ENCODE assay signal across 8 mouse cellular contexts in the genomic region with DNA sequence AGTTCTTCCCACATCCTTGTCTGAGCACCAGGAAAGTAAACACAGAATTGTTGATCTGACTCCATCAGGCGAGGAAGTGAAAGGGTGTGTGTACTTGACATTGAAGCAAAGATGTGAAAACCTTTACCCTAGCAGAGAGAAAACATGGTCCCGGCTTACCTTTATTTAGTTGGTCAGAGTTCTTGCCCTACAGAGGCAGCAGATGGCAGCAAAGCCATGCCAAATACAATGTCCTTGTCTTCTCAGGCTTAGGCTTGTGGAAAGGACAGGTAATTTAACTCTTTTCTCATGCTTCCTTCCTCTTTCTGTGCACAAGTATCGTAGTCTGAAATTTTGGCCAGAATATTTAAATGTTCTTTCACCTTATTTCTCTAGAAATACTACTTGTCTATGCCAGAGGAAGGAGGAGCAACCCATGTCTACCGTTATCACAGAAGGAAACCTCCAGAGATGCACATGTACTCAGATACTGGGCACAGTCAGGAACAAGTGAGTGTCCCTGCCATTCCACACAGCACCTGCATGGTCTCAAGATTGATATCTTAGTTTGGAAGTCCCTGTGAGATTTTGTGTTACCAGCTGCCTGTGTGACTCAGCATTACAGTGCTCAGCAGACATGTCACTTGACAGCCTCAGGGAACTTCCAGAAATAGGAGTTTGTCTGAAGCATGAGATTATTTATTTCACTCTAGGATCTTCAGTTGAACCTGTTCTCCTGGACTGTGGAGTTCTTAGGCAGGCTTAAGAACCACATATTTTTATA. TPM values are rescaled to one million over a fixed set of nuclear protein-coding genes. Genes with fewer than 3 reads are reported as not detected.
DNase-seq lines count a peak whose midpoint lies in the region; ATAC-seq and TF ChIP-seq lines count a peak whose summit lies in the region.

No protein-coding gene starts in this region.

- TF ChIP-seq CTCF in kidney, adult 2 months (conservative IDR thresholded peaks at IDR 0.05; ENCODE audit: insufficient read depth, insufficient read length, low read depth, low read length): peak; percentile 76
- peak; percentile 29 for TF ChIP-seq CTCF in E14TG2a.4 (conservative IDR thresholded peaks at IDR 0.05; ENCODE audit: low read length)

- H3K4me1 ChIP-seq in kidney, adult 2 months (ENCODE audit: control insufficient read depth, insufficient read depth, low read length): peaks cover 9% of the 10 kb centered on the region; the same call in 1 of the 2 replicates
- peaks cover 36% of the 10 kb centered on the region for H3K4me1 ChIP-seq in kidney, embryonic 15.5 days
- H3K4me1 ChIP-seq in E14TG2a.4 (replicated peaks; ENCODE audit: low read depth, low read length): peaks cover 33% of the 10 kb centered on the region
- H3K4me1 ChIP-seq in forebrain, embryonic 15.5 days: peaks cover 8% of the 10 kb centered on the region; the same call in 1 of the 2 replicates

- no peaks in the 10 kb centered on the region for H3K27me3 ChIP-seq in kidney, adult 2 months (replicated peaks; ENCODE audit: control insufficient read depth, insufficient read depth, low read length)
- H3K27me3 ChIP-seq in kidney, embryonic 15.5 days: no peaks in the 10 kb centered on the region
- H3K27me3 ChIP-seq in E14TG2a.4 (ENCODE audit: insufficient read depth, low read length): no peaks in the 10 kb centered on the region
- H3K27me3 ChIP-seq in forebrain, embryonic 15.5 days: no peaks in the 10 kb centered on the region

- intact Hi-C loops in left cerebral cortex, postnatal 4 days (cut with DNase I): no loop called here

- H3K27ac ChIP-seq in kidney, adult 2 months (ENCODE audit: insufficient read depth, low read depth, low read length): peak overlapping the region; percentile 49; the same call in 1 of the 2 replicates
- H3K27ac ChIP-seq in kidney, embryonic 15.5 days: no peak overlapping the region
- H3K27ac ChIP-seq in forebrain, embryonic 15.5 days (replicated peaks): no peak overlapping the region

- no peak overlapping the region for H3K4me3 ChIP-seq in kidney, adult 2 months (ENCODE audit: insufficient read depth, low read depth, low read length)
- no peak overlapping the region for H3K4me3 ChIP-seq in kidney, embryonic 15.5 days (replicated peaks)
- H3K4me3 ChIP-seq in E14TG2a.4 (replicated peaks; ENCODE audit: low read length): no peak overlapping the region
- no peak overlapping the region for H3K4me3 ChIP-seq in forebrain, embryonic 15.5 days

- H3K4me2 ChIP-seq in kidney, embryonic 15.5 days: no peak overlapping the region
- H3K4me2 ChIP-seq in forebrain, embryonic 15.5 days (replicated peaks): no peak overlapping the region

- no peak overlapping the region for H3K9ac ChIP-seq in kidney, embryonic 15.5 days
- no peak overlapping the region for H3K9ac ChIP-seq in forebrain, embryonic 15.5 days (replicated peaks)

- H3K36me3 ChIP-seq in kidney, adult 2 months (ENCODE audit: control insufficient read depth, insufficient read depth, low read length): no peaks in the 10 kb centered on the region; the same call in 1 of the 2 replicates
- H3K36me3 ChIP-seq in kidney, embryonic 15.5 days: peaks cover 22% of the 10 kb centered on the region
- peaks cover 69% of the 10 kb centered on the region for H3K36me3 ChIP-seq in E14TG2a.4 (ENCODE audit: insufficient read depth, low read length)
- peaks cover 12% of the 10 kb centered on the region; the same call in 1 of the 2 replicates for H3K36me3 ChIP-seq in forebrain, embryonic 15.5 days

- DNase-seq in kidney, adult 2 months: peak; percentile 74
- peak; percentile 27 for DNase-seq in c-Kit-negative CD71-positive TER-119-positive erythroid progenitor cells, embryonic 14.5 days (ENCODE audit: low read depth, low spot score)
- peak; percentile 49 for DNase-seq in left cerebral cortex, postnatal 4 days
- DNase-seq in retina, embryonic 14.5 days (ENCODE audit: low spot score): peak; percentile 75

- WGBS in kidney, adult 2 months: 30% methylated on average over 4 of the region's 4 CpGs
- WGBS in kidney, embryonic 15.5 days: 42% methylated on average over 4 of the region's 4 CpGs
- 62% methylated on average over 4 of the region's 4 CpGs for WGBS in forebrain, embryonic 15.5 days

- TF ChIP-seq POLR2A in kidney, adult 2 months (IDR thresholded peaks at IDR 0.05; ENCODE audit: low read depth, low read length): no peak

- no peaks in the 10 kb centered on the region for H3K9me3 ChIP-seq in kidney, embryonic 15.5 days (replicated peaks)
- H3K9me3 ChIP-seq in E14TG2a.4 (ENCODE audit: low read length): no peaks in the 10 kb centered on the region
- H3K9me3 ChIP-seq in forebrain, embryonic 15.5 days: no peaks in the 10 kb centered on the region

- ATAC-seq in kidney, embryonic 15.5 days (replicated peaks; ENCODE audit: low FRiP score): no peak
- 0 out of 2 replicates have a peak, but pooled peaks have one; percentile 52 for ATAC-seq in erythroid progenitor cell, adult 5-6 weeks (replicated peaks; ENCODE audit: low FRiP score, poor library complexity, severe bottlenecking)
- no peak for ATAC-seq in forebrain, embryonic 15.5 days (replicated peaks)

RNA-seq across cellular contexts. Expression of gene Akip1, which starts 3.7 kb away (rescaled TPM):
- polyA plus RNA-seq in kidney, adult 2 months (2012; rRNA removed): 24.7 and 29.8 TPM in 2 replicates
- polyA plus RNA-seq in kidney, embryonic 15.5 days (2015; fragmentation: Nextera tagmentation; extraction: Ambion mirVana): 27.2 and 31.3 TPM in 2 replicates
- total RNA-seq in erythroid progenitor cell, adult 5-6 weeks (2015; ENCODE audit: low replicate concordance): 36.8 and 57.0 TPM in 2 replicates
- total RNA-seq in erythroid progenitor cell, adult 5-6 weeks (2017; ENCODE audit: low replicate concordance): 21.6 and 23.0 TPM in 2 replicates
- total RNA-seq in left cerebral cortex, postnatal 4 days (2021): 10 to 100 TPM in 1 of 2 experiments, 1 to 10 TPM in 1; 7.3 to 10.5 TPM
- 18.1 and 18.9 TPM in 2 replicates for polyA plus RNA-seq in forebrain, embryonic 15.5 days (2015; fragmentation: Nextera tagmentation; extraction: Ambion mirVana)

RNA-seq across cellular contexts. Expression of gene St5, which starts 3.8 kb away (rescaled TPM):
- 39.5 and 47.6 TPM in 2 replicates for polyA plus RNA-seq in kidney, adult 2 months (2012; rRNA removed)
- 34.5 and 35.4 TPM in 2 replicates for polyA plus RNA-seq in kidney, embryonic 15.5 days (2015; fragmentation: Nextera tagmentation; extraction: Ambion mirVana)
- total RNA-seq in erythroid progenitor cell, adult 5-6 weeks (2015; ENCODE audit: low replicate concordance): 143 and 246 TPM in 2 replicates
- total RNA-seq in erythroid progenitor cell, adult 5-6 weeks (2017; ENCODE audit: low replicate concordance): 82.6 and 96.9 TPM in 2 replicates
- 10 to 100 TPM; 20.7 to 21.5 TPM for total RNA-seq in left cerebral cortex, postnatal 4 days (2021)
- 11.4 and 13.1 TPM in 2 replicates for polyA plus RNA-seq in forebrain, embryonic 15.5 days (2015; fragmentation: Nextera tagmentation; extraction: Ambion mirVana)

RNA-seq across cellular contexts. Expression of gene BC051019, which starts 16.4 kb away (rescaled TPM):
- polyA plus RNA-seq in kidney, adult 2 months (2012; rRNA removed): 0.08 TPM in 1 of 2 replicates, not detected in the other
- 0.19 TPM in 1 of 2 replicates, not detected in the other for polyA plus RNA-seq in kidney, embryonic 15.5 days (2015; fragmentation: Nextera tagmentation; extraction: Ambion mirVana)
- not detected in 2 replicates for total RNA-seq in erythroid progenitor cell, adult 5-6 weeks (2015; ENCODE audit: low replicate concordance)
- not detected in 2 replicates for total RNA-seq in erythroid progenitor cell, adult 5-6 weeks (2017; ENCODE audit: low replicate concordance)
- under 1 TPM in 1 of 2 experiments, not detected in 1; 0.22 TPM for total RNA-seq in left cerebral cortex, postnatal 4 days (2021)
- 0.22 and 0.88 TPM in 2 replicates for polyA plus RNA-seq in forebrain, embryonic 15.5 days (2015; fragmentation: Nextera tagmentation; extraction: Ambion mirVana)

RNA-seq across cellular contexts. Expression of gene Ascl3, which starts 24.3 kb away (rescaled TPM):
- 0.92 and 1.6 TPM in 2 replicates for polyA plus RNA-seq in kidney, adult 2 months (2012; rRNA removed)
- 0.24 TPM in 1 of 2 replicates, not detected in the other for polyA plus RNA-seq in kidney, embryonic 15.5 days (2015; fragmentation: Nextera tagmentation; extraction: Ambion mirVana)
- not detected in 2 replicates for total RNA-seq in erythroid progenitor cell, adult 5-6 weeks (2015; ENCODE audit: low replicate concordance)
- total RNA-seq in erythroid progenitor cell, adult 5-6 weeks (2017; ENCODE audit: low replicate concordance): not detected in 2 replicates
- total RNA-seq in left cerebral cortex, postnatal 4 days (2021): not detected
- polyA plus RNA-seq in forebrain, embryonic 15.5 days (2015; fragmentation: Nextera tagmentation; extraction: Ambion mirVana): not detected in 2 replicates

RNA-seq across cellular contexts. Expression of gene Tmem9b, which starts 45.5 kb away (rescaled TPM):
- 65.8 and 74.5 TPM in 2 replicates for polyA plus RNA-seq in kidney, adult 2 months (2012; rRNA removed)
- 52.0 and 55.4 TPM in 2 replicates for polyA plus RNA-seq in kidney, embryonic 15.5 days (2015; fragmentation: Nextera tagmentation; extraction: Ambion mirVana)
- 57.8 and 63.1 TPM in 2 replicates for total RNA-seq in erythroid progenitor cell, adult 5-6 weeks (2015; ENCODE audit: low replicate concordance)
- total RNA-seq in erythroid progenitor cell, adult 5-6 weeks (2017; ENCODE audit: low replicate concordance): 22.2 and 22.6 TPM in 2 replicates
- total RNA-seq in left cerebral cortex, postnatal 4 days (2021): 10 to 100 TPM; 51.0 to 57.8 TPM
- 91.7 and 95.2 TPM in 2 replicates for polyA plus RNA-seq in forebrain, embryonic 15.5 days (2015; fragmentation: Nextera tagmentation; extraction: Ambion mirVana)
